Mouse (Mus musculus): Measurements from ENCODE around the gene Olfr221. TPM values are rescaled to one million over a fixed set of nuclear protein-coding genes. Genes with fewer than 3 reads are reported as not detected.

The Olfr221 gene
- polyA plus RNA-seq, 1 experiment, result not detected

GRCm38 (mm10) chr14:52008321-52009203 is 33.7 kb downstream of the Olfr221 start:
- Histone ChIP-seq H3K4me1 (peaks cover 79% of the 10 kb centered on the region), H3K9me3 (no peaks in the 10 kb centered on the region), H3K27me3 (replicated peaks) (no peaks in the 10 kb centered on the region), H3K4me3 (replicated peaks) (no peak overlapping the region), H3K36me3 (replicated peaks; ENCODE audit: low read length) (peaks cover 60% of the 10 kb centered on the region)
- TF ChIP-seq FLI1 (IDR thresholded peaks at IDR 0.05; ENCODE audit: low read length) (no peak), GATA1 (IDR thresholded peaks at IDR 0.05; ENCODE audit: borderline replicate concordance, low read length) (no peak)

GRCm38 (mm10) chr14:52006771-52007170 is 35.5 kb downstream of the Olfr221 start:
- Histone ChIP-seq H3K27me3 (replicated peaks) (no peaks in the 10 kb centered on the region), H3K9me3 (no peaks in the 10 kb centered on the region), H3K4me1 (peaks cover 61% of the 10 kb centered on the region), H3K36me3 (replicated peaks; ENCODE audit: low read length) (peaks cover 78% of the 10 kb centered on the region), H3K4me3 (replicated peaks) (no peak overlapping the region)
- TF ChIP-seq GATA1 (IDR thresholded peaks at IDR 0.05; ENCODE audit: borderline replicate concordance, low read length) (no peak), FLI1 (IDR thresholded peaks at IDR 0.05; ENCODE audit: low read length) (no peak)

GRCm38 (mm10) chr14:52006241-52006640 is 36.0 kb downstream of the Olfr221 start:
- no peak overlapping the region for H3K4me3 ChIP-seq (replicated peaks)
- no peaks in the 10 kb centered on the region for H3K27me3 ChIP-seq (replicated peaks)
- H3K4me1 ChIP-seq, result peaks cover 56% of the 10 kb centered on the region
- TF ChIP-seq GATA1 (IDR thresholded peaks at IDR 0.05; ENCODE audit: borderline replicate concordance, low read length) (no peak), FLI1 (IDR thresholded peaks at IDR 0.05; ENCODE audit: low read length) (no peak)
- peaks cover 78% of the 10 kb centered on the region for H3K36me3 ChIP-seq (replicated peaks; ENCODE audit: low read length)
- no peaks in the 10 kb centered on the region for H3K9me3 ChIP-seq

- TF ChIP-seq FLI1 (IDR thresholded peaks at IDR 0.05; ENCODE audit: low read length) (no peak), GATA1 (IDR thresholded peaks at IDR 0.05; ENCODE audit: borderline replicate concordance, low read length) (no peak)
- peaks cover 52% of the 10 kb centered on the region for H3K4me1 ChIP-seq
- peaks cover 81% of the 10 kb centered on the region for H3K36me3 ChIP-seq (replicated peaks; ENCODE audit: low read length)
These were observed 36.6 kb downstream of the Olfr221 start for GRCm38 (mm10) chr14:52005616-52006015.

GRCm38 (mm10) chr14:52005141-52005540 is 37.1 kb downstream of the Olfr221 start:
- Histone ChIP-seq H3K27me3 (replicated peaks) (no peaks in the 10 kb centered on the region), H3K36me3 (replicated peaks; ENCODE audit: low read length) (peaks cover 84% of the 10 kb centered on the region), H3K4me3 (replicated peaks) (no peak overlapping the region), H3K4me1 (peaks cover 50% of the 10 kb centered on the region), H3K9me3 (no peaks in the 10 kb centered on the region)
- TF ChIP-seq GATA1 (IDR thresholded peaks at IDR 0.05; ENCODE audit: borderline replicate concordance, low read length) (no peak), FLI1 (IDR thresholded peaks at IDR 0.05; ENCODE audit: low read length) (no peak)

More at GRCm38 (mm10) chr14:52005616-52006015, 36.6 kb downstream of the Olfr221 start:
- Histone ChIP-seq H3K9me3 (no peaks in the 10 kb centered on the region), H3K4me3 (replicated peaks) (no peak overlapping the region), H3K27me3 (replicated peaks) (no peaks in the 10 kb centered on the region)

- Histone ChIP-seq H3K4me1 (peaks cover 42% of the 10 kb centered on the region), H3K27me3 (replicated peaks) (no peaks in the 10 kb centered on the region), H3K36me3 (replicated peaks; ENCODE audit: low read length) (peaks cover 82% of the 10 kb centered on the region), H3K4me3 (replicated peaks) (no peak overlapping the region), H3K9me3 (no peaks in the 10 kb centered on the region)
- TF ChIP-seq GATA1 (IDR thresholded peaks at IDR 0.05; ENCODE audit: borderline replicate concordance, low read length) (no peak), FLI1 (IDR thresholded peaks at IDR 0.05; ENCODE audit: low read length) (no peak)
These were observed 38.2 kb downstream of the Olfr221 start for GRCm38 (mm10) chr14:52003981-52004495.

GRCm38 (mm10) chr14:51997483-51997882 is 44.8 kb downstream of the Olfr221 start:
- H3K4me3 ChIP-seq (replicated peaks), result no peak overlapping the region
- no peaks in the 10 kb centered on the region for H3K27me3 ChIP-seq (replicated peaks)
- TF ChIP-seq FLI1 (IDR thresholded peaks at IDR 0.05; ENCODE audit: low read length) (no peak), GATA1 (IDR thresholded peaks at IDR 0.05; ENCODE audit: borderline replicate concordance, low read length) (no peak)
- peaks cover 8% of the 10 kb centered on the region for H3K4me1 ChIP-seq
- peaks cover 60% of the 10 kb centered on the region for H3K36me3 ChIP-seq (replicated peaks; ENCODE audit: low read length)
- no peaks in the 10 kb centered on the region for H3K9me3 ChIP-seq

- Histone ChIP-seq H3K4me3 (replicated peaks) (no peak overlapping the region), H3K27me3 (replicated peaks) (no peaks in the 10 kb centered on the region), H3K4me1 (peaks cover 8% of the 10 kb centered on the region), H3K9me3 (no peaks in the 10 kb centered on the region), H3K36me3 (replicated peaks; ENCODE audit: low read length) (peaks cover 56% of the 10 kb centered on the region)
- TF ChIP-seq FLI1 (IDR thresholded peaks at IDR 0.05; ENCODE audit: low read length), result no peak
- no peak for TF ChIP-seq GATA1 (IDR thresholded peaks at IDR 0.05; ENCODE audit: borderline replicate concordance, low read length)
These were observed 45.4 kb downstream of the Olfr221 start for GRCm38 (mm10) chr14:51996866-51997265.

GRCm38 (mm10) chr14:51996231-51996841 is 45.9 kb downstream of the Olfr221 start:
- TF ChIP-seq FLI1 (IDR thresholded peaks at IDR 0.05; ENCODE audit: low read length) (no peak), GATA1 (IDR thresholded peaks at IDR 0.05; ENCODE audit: borderline replicate concordance, low read length) (no peak)
- peaks cover 8% of the 10 kb centered on the region for H3K4me1 ChIP-seq
- H3K4me3 ChIP-seq (replicated peaks), result no peak overlapping the region
- peaks cover 60% of the 10 kb centered on the region for H3K36me3 ChIP-seq (replicated peaks; ENCODE audit: low read length)
- H3K9me3 ChIP-seq, result no peaks in the 10 kb centered on the region
- no peaks in the 10 kb centered on the region for H3K27me3 ChIP-seq (replicated peaks)

All from megakaryocyte, embryonic 14.5 days (primary cell).